Mouse (Mus musculus) thymus, postnatal 14 days (tissue): ENCODE results near the gene Insm1.
A peak's percentile ranks its signal among the peaks of the same experiment; 100 is the strongest.

Experiments used
- DNase-seq: peaks from one replicate; pipeline ENCODE4 v3.0.0; 2021

Gene Insm1

GRCm38 (mm10) chr2:146225818-146226217 lies 4.1 kb downstream of the Insm1 start:
- no peak for DNase-seq

DNA sequence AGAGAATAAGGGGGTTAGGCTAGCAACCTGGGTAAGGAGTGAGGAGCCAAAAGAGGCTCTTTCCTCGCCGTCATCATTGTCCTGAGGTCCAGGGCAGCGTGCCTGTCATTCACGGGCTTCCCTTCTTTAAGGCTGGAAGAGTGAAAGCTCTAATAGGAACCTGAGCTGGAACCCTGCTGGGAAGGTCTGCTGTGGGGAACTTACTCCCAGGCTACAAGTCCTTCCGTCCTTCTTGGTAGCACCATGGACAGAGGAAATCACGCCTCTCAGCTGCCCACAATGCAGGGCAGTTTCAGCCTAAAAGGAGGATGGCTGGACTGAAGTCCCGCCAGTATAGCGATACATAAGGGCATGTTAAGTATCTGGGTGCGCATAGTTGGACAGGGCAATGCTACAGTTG lies 4.8 kb downstream of the Insm1 start:
- no peak for DNase-seq

DNA sequence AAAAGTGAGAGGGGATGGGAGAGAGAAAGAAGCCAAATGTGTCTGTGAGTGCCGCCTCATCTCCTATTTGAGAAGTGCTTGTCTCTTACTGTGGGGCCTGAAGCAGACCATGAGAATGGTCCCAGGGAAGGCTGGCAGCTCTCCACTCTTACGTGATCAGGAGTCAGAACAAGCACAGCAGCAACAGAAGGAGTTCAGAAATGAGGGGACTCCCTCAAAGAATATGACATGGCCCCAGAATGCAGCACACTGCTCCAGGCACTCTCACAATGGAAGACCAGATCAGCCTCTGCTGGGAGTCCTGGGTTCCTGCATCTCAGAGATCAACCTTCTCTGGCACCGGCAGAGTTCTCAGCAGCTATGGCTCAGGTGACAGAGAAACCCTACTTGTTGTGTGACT lies 5.9 kb downstream of the Insm1 start:
- no peak for DNase-seq

DNA sequence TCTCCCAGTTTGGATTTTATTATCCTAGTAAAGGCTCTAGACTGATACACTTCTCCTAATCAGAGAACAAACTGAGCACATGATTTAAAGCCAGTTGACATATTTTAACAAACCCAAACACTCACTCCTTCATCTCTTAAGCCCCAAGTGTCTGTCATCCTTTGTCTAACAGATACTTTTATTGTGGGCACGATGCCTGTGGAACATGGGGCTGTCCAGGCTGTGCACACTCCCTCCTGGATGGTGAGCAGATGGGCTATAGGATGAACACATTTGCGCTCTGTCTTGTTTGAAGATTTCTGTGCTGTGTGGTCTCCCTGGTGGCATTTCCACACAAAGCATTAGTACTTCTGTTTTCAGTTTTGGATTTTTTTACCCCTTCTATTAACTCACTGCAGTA lies 6.7 kb downstream of the Insm1 start:
- no peak for DNase-seq

GRCm38 (mm10) chr2:146231485-146231884 lies 9.8 kb downstream of the Insm1 start:
- no peak for DNase-seq

GRCm38 (mm10) chr2:146239196-146239747 lies 17.6 kb downstream of the Insm1 start:
- no peak for DNase-seq

- DNase-seq, result no peak
Observed at GRCm38 (mm10) chr2:146244049-146244448, 22.3 kb downstream of the Insm1 start.

DNA sequence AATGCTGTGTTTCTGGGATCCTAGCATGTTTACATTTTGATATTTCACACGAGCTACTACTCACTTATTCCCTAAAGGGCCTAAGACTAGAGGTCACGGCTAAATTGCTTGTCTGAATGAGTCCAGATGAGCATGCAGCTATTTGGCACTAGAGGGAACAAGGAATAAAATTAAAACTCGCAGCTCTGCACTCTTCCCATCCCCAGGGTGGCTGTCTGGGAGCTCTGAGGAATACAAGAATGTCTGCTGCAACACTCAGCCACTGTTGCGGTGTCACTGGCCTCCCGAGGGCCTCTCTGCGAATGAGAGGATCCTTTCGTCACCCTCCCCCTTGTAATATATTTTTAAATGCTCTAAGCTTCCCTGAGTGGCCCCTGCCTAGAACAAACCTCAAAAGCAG lies 23.7 kb downstream of the Insm1 start:
- DNase-seq, result no peak

- no peak for DNase-seq
Observed at GRCm38 (mm10) chr2:146246409-146247075, 24.8 kb downstream of the Insm1 start.

DNA sequence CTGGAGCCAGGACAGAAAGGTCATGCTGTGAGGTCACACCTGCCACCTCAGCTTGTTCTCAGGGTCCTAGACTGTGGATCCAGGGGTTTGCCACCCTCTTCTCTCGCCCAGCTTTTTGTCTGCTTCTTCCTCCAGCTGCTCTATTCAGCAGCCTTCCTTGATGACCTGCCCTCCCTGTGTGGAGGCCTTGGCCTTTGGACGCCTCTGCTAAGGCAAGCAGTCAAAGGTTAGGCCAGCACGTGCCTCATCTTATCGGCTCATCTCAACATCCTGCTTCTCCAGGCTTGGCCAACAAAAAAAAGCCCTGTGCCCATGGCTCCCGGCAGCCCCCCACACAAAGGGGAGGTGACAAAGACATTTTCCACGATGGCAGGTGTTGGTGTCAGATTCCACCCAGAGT lies 25.9 kb downstream of the Insm1 start:
- no peak for DNase-seq

DNA sequence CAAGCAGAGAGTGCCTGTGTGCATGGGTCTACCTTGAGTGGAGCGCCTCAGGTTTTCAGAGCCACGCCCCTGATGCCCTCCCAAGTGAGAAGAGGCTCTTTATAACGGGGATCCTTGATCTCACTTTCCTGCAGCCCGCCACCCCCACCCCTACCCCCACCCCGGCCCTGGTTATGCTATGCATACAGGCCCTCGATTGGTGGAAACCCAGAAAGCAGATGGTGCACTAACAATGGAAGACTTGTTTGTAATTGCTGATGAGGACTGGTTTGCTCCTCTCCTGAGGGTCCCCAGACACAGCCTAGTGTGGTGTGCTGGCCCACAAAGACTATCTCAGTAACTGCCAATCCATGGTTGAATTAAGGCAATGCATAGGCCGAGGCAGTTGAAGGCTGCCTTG lies 27.3 kb downstream of the Insm1 start:
- no peak for DNase-seq

DNA sequence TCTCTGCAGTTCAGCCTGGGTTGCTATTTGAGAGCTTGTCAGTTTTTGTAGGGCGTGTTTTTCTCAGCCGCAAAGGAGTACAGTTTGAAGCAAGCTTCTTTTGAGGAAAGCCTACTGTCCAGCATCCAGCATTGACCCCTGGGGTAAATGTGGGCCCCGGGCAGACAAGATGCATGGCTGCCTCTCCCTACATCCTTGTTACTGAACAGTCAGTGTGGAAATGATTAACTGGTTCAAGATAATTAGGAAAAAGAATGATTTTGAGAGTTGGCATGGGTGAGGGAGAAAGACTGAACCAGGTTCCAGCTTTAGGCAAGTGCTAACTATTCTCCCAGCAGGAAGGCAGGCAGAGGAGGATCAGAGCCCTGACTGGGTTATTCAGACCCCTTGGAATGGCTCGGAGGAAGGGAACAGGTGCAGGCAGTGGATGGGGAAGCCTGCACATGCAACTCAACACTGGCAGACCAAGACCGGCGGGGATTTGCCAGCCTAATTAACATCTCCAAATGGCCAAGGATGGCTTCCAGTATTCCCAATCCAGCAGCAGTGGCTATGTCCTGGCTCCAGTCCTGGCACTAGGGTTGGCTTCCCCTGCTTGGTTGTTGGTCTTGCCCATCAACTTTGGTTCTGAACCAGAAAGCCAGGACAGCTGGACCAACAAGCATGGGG lies 28.6 kb downstream of the Insm1 start:
- DNase-seq, result no peak

DNA sequence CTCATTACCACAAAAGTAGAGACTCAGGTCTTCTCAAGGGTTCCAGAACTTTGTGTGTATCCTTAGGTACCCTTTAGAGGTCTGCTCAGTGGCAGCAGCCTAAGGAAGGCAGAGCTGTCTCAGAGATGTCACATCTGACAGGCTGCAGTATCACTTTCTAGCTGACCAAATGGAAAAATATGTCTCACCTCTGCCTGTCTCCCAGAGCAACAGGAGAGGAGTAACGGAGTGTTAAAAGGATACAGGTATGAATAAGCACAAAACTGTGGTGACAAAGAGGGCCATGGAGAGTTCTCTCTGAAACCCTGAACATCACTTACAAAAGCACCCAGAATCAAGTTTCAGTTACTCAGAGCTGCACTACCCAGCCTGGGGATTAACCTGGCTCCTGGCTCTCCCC lies 32.7 kb downstream of the Insm1 start:
- DNase-seq, result no peak

DNA sequence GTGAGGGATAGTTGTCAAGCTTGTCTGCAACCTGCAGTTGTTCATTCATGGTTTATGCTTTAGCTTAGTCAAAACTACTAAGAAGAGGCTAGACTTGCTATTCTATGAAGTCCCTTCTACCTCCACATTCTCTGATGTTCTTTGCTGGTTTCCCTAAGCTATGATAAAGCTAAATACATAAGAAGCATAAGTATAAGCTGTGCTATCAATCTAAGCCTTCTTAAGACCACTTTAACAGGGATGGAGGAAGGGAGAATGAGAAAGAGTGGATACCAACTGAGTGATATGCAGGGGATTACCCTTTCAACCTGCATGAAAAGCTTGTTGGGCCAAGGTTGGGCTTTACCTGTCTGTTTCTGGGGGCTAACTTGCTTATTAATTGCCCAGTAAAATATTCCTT lies 33.9 kb downstream of the Insm1 start:
- DNase-seq, result no peak

DNA sequence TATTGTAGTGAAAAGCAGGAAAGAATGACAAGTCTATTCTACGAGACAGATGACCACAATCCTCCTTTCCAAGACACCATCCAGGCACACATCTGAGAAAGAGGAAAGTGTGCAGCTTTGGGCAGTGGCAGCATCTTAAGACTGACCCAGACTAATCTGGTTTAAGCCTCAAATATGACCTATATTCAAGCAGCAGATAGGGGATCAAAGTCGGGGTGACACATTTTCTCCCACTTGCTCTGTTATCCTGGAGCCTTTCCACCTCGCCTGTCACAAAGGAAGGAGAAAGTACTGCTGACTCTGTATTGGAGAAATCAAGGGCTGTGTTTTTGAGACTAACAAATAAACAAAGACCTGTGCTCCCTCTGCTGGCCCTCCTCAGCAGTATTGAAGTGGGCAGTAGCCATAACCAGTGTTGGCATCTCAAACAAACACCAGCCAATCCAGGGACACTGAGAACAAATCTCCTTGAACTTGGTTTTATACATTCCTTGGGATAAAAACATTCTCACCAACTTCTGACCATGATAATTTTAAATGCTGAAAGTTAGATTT lies 34.7 kb downstream of the Insm1 start:
- no peak for DNase-seq

DNA sequence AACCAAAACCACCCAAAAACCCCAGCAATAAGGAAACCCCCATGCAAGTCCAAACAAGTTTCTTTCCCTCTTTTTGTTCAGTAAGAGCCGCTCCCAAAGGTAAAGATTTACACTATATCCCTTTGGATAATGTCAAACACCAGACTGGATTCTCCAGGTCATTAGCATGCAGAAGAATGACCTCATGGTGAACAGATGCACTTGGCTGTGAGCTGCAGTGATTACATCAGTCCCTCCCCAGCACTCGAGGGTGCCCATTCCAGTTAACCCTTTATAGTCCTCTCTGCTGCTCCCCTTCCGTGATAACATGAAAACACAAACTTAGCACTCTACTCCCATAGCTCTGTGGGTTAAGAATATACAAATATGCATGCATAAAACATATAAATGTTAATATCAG lies 35.3 kb downstream of the Insm1 start:
- DNase-seq, result no peak

- no peak for DNase-seq
Observed at GRCm38 (mm10) chr2:146257609-146258008, 35.9 kb downstream of the Insm1 start.

DNA sequence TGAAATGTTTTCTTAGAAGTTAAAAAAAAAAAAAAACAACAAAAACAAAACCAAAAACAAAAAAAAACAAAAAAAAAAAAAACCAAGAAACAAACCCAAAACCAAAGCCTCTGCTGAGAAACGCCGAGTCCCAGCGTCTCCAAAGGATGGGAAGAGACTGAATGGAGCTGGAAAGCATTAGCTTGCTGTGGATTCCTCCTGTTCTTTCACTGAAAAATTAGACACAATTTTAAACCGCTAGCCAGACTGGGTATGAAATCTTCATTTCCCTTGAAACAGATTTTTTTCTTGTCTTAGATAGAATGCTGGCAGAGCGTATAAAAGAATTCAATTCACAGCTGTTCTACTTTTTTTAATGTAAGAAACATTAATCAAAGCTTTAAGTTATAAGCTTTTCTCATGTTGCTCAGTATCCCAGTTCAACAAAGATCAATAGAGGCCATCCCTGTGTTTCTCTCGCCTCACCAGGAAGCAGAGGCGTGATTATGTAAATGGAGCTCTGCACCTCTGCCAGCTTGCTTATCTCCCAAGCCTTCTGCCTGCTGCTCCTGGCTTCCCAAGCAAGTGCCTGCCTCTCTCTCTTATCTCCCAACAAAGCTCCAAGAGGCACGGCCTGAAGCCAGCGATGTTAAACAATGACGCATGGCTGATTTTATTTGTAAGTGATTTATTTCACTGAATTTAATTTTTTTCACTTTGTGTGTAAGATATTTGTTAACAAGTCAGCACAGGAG lies 37.2 kb downstream of the Insm1 start:
- DNase-seq, result no peak

DNA sequence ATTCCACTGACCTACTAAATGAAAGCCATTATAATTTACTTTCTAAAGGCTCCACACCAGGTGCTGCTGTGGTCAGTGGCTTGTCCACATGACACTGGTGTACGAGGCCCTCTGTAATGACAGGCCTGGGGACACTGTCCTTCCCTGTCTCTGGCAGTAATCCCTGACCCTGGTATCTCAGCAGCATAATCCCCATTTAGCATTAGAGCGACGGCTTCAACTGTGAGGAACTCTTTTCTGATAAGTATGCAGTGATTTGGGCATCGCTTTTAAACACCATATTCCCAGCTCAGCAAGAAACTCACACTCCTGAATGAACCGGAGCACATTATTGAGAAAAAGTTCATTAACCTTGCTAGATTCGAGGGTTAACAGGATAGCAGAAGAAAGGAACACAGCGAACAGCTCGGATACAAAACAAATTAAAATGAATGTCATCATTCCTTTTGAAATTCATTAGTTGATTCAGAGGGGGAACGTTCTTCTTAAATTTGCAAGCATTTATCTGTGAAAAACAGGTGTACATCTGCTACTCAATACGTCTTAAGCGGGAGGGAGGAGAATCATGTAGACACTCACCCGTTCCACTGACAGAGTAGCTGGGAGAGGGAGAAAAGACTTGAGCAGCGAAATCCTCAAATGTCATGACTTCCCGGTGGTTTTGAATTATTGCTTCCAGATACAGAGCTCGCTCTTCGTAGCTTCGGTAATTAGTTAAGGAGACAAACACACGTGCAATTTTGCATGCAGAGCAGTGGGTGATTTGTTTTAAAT lies 38.3 kb downstream of the Insm1 start:
- DNase-seq, result no peak

DNA sequence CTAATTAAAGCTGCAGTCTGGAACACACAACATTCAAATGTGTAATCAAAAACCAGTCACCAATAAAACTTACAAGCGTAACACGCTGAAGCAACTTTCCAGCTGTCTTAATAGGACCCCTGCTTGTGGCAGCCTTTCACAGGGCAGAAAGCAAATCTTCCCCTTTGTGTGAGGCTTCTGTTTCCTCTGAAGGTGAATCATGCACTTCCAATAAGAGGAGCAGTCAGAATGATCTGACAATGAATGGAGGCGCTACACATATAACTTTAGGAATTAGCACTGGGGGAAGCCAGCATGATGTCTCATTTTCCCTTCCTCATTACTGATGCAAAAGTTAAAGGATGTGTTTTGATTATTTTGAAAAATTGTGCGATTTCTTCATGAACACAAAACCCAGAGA lies 39.4 kb downstream of the Insm1 start:
- DNase-seq, result no peak

GRCm38 (mm10) chr2:146262215-146262614 lies 40.5 kb downstream of the Insm1 start:
- no peak for DNase-seq

DNA sequence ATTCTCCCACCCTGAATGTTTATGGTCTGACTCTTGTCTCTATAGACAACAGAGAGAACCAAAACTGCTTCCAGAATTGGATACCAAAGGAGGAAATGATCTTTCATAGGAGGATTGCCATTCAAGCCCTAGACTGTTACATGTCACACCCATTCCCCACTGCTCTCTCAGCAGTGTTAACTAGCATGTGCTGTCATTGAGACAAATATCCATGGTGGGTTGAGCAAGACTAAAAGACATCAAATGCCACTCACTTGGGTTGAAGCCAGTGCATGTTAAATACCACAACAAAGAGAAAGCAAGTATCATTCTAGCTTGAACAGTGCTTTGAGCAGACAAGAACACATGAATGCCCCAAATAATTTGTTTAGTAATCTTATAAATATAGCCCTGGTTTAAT lies 41.2 kb downstream of the Insm1 start:
- DNase-seq, result no peak

DNA sequence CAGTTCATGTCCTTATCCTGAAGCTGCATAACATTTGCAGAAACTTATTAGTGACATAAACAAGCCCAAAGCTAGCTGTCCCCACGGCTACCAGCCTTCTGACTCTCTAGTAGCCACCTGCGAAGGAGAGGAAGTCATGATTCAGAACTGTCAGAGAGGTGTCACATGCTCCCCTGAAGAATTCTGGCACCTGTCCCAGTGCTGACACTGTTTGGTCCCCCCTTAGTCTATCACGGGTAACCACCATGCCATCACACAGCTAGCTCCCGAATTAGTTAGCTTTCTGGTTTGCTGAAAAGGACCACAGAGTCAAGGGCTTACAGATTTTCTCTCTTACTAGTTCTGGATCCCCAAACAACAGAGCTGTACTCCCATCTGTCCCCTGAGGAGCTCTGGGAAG lies 43.3 kb downstream of the Insm1 start:
- peak; percentile 6 for DNase-seq
